Mouse (Mus musculus) embryonic facial prominence, embryonic 13.5 days (tissue): ENCODE measurements around the gene Aldoc. TPM values are rescaled to one million over a fixed set of nuclear protein-coding genes. Genes with fewer than 3 reads are reported as not detected.

Source experiments
- ATAC-seq: fragments of 200-750 bp; cut with Nextera tagmentation; 2 replicates; pipeline ENCODE4 v1.8.0; 2017; ENCODE audit warnings: low read depth; ENCODE audit not compliant: insufficient number of reproducible peaks, insufficient read depth, low FRiP score, low TSS enrichment
- H3K27ac ChIP-seq: fragments of 300-500 bp; sonication (generic); 2 replicates; pipeline ENCODE4 v1.5.1; 2015; ENCODE audit warnings: moderate library complexity, mild to moderate bottlenecking, inconsistent platforms
- H3K27me3 ChIP-seq: fragments of 300-500 bp; sonication (generic); 2 replicates; pipeline ENCODE4 v1.6.1; 2015; ENCODE audit warnings: mild to moderate bottlenecking, inconsistent platforms
- H3K36me3 ChIP-seq: fragments of 300-500 bp; sonication (generic); 2 replicates; pipeline ENCODE4 v1.6.1; 2015; ENCODE audit warnings: mild to moderate bottlenecking, inconsistent platforms
- H3K4me1 ChIP-seq: fragments of 300-500 bp; sonication (generic); 2 replicates; pipeline ENCODE4 v1.6.1; 2015; ENCODE audit warnings: inconsistent platforms
- H3K4me2 ChIP-seq: fragments of 300-500 bp; sonication (generic); 2 replicates; pipeline ENCODE4 v1.6.1; 2015; ENCODE audit warnings: moderate library complexity, mild to moderate bottlenecking, inconsistent platforms
- H3K4me3 ChIP-seq: fragments of 300-500 bp; sonication (generic); 2 replicates; pipeline ENCODE4 v1.5.1; 2015; ENCODE audit warnings: mild to moderate bottlenecking, inconsistent platforms
- H3K9ac ChIP-seq: fragments of 300-500 bp; sonication (generic); 2 replicates; pipeline ENCODE4 v1.6.1; 2015; ENCODE audit warnings: mild to moderate bottlenecking, inconsistent platforms
- H3K9me3 ChIP-seq: fragments of 300-500 bp; sonication (generic); 2 replicates; pipeline ENCODE4 v1.6.1; 2016; ENCODE audit warnings: inconsistent platforms
- WGBS: fragments of 180-500 bp; shearing (Covaris S2); methylation state at CpG from one replicate; pipeline ENCODE4 v1.1.7; 2015; ENCODE audit warnings: mixed read lengths; 5-methylcytosine and 5-hydroxymethylcytosine counted together
- polyA plus RNA-seq: library from polyadenylated mRNA; unstranded; fragments of >200 nt; fragmentation: Nextera tagmentation; extraction: Ambion mirVana; gene quantifications from 2 replicates; pipeline ENCODE4 v1.2.1, GENCODE M21; 2015

Gene Aldoc
- polyA plus RNA-seq, 1 experiment from 2014 or later = 16.6 TPM

DNA sequence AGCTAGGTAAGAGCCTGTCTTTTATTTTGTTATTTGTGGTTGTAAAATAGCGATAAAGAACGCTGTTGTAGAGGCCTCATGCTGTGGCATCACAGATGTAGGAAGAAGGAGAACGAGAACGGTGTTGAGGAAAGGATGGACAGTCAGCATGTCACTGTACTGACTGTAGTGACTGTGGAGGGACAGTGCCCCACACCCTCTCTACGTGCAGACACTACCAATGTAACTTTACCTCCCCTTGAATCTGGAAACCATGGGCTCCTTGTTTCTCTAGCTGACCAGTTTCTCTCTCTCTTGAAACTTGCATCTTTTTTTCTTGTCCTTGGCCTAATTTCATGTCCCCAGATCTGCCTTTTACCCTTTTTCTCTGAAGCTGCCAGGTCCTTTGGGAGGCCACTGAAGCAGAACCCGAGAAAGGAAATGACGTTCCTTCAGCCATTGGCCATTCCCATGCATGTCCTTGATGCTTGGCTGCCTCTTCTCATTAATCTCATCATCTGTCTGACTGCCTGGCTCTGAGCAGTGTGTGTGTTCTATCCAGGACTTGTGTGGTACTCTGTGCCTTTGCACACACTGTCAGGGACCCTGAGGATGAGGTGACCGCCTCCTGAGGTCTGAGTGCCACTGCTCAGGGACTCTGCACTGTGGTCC is 11.8 kb upstream of the Aldoc start:
- Histone ChIP-seq H3K36me3 (peaks cover 76% of the 10 kb centered on the region), H3K4me3 (no peak overlapping the region), H3K27me3 (no peaks in the 10 kb centered on the region), H3K4me2 (no peak overlapping the region), H3K4me1 (peaks cover 5% of the 10 kb centered on the region; the same call in 1 of the 2 replicates), H3K9me3 (no peaks in the 10 kb centered on the region), H3K9ac (no peak overlapping the region), H3K27ac (no peak overlapping the region)
- no peak for ATAC-seq
- 90% methylated on average over 8 of the region's 8 CpGs for WGBS

DNA sequence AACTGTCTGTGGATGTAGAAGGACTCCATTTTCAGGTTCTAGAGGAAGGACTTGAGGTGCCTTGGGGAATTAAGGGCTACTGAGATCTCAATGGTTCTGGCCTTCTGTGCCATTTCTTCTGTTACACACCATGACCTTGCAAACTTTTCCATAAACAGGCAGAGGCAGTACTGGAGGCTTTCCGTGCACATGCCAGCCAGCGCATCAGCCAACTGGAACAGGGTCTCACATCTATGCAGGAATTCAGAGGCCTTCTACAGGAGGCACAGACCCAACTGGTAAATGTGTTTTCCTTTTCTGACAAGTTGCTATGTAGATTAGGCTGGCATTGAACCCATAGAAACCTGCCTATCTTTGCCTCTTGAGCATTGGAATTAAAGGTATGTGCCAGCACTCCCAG is 9.1 kb upstream of the Aldoc start:
- no peaks in the 10 kb centered on the region for H3K9me3 ChIP-seq
- H3K4me2 ChIP-seq = no peak overlapping the region
- WGBS = 96% methylated on average over 2 of the region's 2 CpGs
- no peak for ATAC-seq
- no peaks in the 10 kb centered on the region for H3K4me1 ChIP-seq
- no peak overlapping the region for H3K9ac ChIP-seq
- H3K4me3 ChIP-seq = no peak overlapping the region
- H3K27me3 ChIP-seq = no peaks in the 10 kb centered on the region
- peaks cover 85% of the 10 kb centered on the region for H3K36me3 ChIP-seq
- no peak overlapping the region for H3K27ac ChIP-seq

DNA sequence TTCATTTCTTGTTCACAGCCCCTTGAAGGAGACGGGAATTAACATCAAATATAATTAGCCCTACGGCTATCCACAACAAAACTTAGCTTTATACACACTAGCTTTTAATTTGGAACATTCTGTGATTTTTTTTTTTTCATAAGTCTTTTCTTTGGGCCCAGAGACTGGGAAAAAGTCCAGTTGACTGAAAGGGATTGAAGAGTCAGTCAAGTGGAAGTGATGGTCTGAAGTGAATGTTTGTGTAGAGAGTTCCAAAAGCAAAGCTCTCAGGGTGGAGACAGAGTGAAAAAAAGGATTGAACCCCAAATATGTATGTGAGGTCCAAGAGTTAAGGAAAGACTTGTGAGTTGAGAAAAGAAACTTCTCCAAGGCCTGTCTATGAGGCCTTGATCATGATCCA is 4.4 kb upstream of the Aldoc start:
- no peak overlapping the region for H3K27ac ChIP-seq
- H3K27me3 ChIP-seq = no peaks in the 10 kb centered on the region
- H3K36me3 ChIP-seq = peaks cover 78% of the 10 kb centered on the region
- no peak overlapping the region for H3K4me3 ChIP-seq
- no peak overlapping the region for H3K4me2 ChIP-seq
- H3K4me1 ChIP-seq = peaks cover 16% of the 10 kb centered on the region
- no peak for ATAC-seq
- 83% methylated on average over 2 of the region's 2 CpGs for whole genome bisulfite sequencing
- no peak overlapping the region for H3K9ac ChIP-seq
- no peaks in the 10 kb centered on the region for H3K9me3 ChIP-seq

DNA sequence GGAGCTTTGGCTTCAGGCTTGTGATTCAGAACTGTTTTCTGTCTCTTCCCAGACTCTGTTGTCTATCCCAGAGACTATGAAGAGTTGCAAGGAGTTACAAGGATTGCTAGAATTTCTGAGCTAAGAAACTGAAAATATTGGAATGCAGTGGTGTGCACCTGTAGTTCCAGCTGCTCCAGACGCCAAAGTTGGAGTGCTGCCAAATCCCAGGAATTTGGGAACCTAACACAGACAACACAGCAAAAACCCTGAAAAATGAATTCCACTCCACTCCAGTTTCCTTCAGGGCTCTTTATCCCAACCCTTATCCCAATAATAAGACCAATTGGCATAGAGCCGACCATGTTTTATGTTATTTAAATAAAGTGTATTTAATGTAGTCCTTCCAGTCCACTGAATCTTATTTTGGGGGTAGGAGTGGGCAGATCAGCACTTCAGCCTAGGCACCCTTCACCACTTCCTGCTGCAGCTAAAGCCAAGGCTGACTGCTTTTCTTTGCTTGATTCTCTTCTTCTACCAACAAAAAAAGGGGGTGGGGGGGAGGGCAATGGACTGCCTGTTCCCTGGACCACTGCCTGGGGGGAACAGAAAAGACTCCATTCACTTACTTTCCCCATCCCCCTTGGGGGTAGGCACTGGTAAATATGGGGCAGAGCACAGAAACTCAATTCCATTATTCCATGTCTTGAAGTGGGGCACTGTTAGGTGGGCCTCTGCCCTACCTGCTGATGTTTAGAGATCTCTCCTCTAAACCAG is 514 bp upstream of the Aldoc start:
- peaks cover 42% of the 10 kb centered on the region for H3K36me3 ChIP-seq
- WGBS = 36% methylated on average over 2 of the region's 2 CpGs
- ATAC-seq = no peak

DNA sequence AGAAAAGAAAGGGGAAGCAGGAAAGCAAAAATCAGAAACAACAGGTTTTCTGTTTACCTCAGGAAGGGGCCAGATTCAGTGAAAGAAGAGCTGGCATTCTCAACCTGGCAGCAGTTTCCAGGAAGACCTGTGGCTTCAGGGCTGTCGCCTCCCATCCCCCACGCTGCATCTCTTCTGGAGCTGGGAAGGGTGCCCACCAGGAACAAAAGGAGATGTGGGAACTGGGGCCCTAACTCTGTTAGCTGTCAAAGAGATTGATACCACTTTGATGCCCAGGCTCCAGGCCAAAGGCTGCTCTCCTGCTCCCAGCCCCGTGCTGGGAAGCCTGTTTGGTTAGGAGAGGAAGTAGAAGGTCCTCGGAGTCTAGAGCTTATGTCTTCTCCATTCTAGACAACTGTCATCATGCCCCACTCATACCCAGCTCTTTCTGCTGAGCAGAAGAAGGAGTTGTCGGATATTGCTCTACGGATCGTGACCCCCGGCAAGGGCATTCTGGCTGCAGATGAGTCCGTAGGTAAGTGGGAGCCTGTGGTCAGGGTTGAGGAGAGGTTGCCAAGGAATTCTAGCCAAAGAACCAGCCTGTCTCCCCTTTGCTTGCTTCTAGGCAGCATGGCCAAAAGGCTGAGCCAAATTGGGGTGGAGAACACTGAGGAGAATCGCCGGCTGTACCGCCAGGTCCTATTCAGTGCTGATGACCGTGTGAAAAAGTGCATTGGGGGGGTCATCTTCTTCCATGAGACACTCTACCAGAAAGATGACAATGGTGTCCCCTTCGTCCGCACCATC is 1.4 kb downstream of the Aldoc start:
- no peaks in the 10 kb centered on the region for H3K27me3 ChIP-seq
- H3K4me3 ChIP-seq = no peak overlapping the region
- H3K4me1 ChIP-seq = peaks cover 23% of the 10 kb centered on the region
- H3K36me3 ChIP-seq = peaks cover 22% of the 10 kb centered on the region
- H3K4me2 ChIP-seq = no peak overlapping the region
- ATAC-seq = no peak
- H3K9ac ChIP-seq = no peak overlapping the region
- no peaks in the 10 kb centered on the region for H3K9me3 ChIP-seq
- 86% methylated on average over 15 of the region's 15 CpGs for WGBS
- no peak overlapping the region for H3K27ac ChIP-seq

More for the DNA sequence above, 514 bp upstream of the Aldoc start:
- H3K27me3 ChIP-seq = no peaks in the 10 kb centered on the region
- peak overlapping the region; percentile 23 for H3K4me3 ChIP-seq
- peak overlapping the region; percentile 65 for H3K27ac ChIP-seq
- H3K4me2 ChIP-seq = peak overlapping the region; percentile 56
- no peak overlapping the region for H3K9ac ChIP-seq
- peaks cover 18% of the 10 kb centered on the region for H3K4me1 ChIP-seq
- H3K9me3 ChIP-seq = no peaks in the 10 kb centered on the region

DNA sequence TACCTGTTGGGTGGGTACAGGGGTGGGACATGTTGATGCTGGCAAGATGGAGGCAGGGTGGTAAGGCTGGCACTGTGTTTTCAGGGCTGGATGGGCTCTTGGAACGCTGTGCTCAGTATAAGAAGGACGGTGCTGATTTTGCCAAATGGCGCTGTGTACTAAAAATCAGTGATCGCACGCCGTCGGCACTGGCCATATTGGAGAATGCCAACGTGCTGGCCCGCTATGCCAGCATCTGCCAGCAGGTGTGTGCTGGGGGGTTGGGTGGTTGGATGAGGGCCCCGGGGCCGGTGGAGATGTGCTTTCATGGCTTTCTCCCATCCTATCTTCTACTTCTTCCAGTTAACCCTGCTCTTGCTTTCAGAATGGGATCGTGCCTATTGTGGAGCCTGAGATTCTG is 2.2 kb downstream of the Aldoc start:
- Histone ChIP-seq H3K27ac (no peak overlapping the region), H3K4me2 (no peak overlapping the region), H3K36me3 (peaks cover 16% of the 10 kb centered on the region), H3K4me1 (peaks cover 25% of the 10 kb centered on the region), H3K9me3 (no peaks in the 10 kb centered on the region), H3K9ac (no peak overlapping the region), H3K27me3 (no peaks in the 10 kb centered on the region), H3K4me3 (no peak overlapping the region)
- 93% methylated on average over 12 of the region's 12 CpGs for WGBS
- no peak for ATAC-seq

DNA sequence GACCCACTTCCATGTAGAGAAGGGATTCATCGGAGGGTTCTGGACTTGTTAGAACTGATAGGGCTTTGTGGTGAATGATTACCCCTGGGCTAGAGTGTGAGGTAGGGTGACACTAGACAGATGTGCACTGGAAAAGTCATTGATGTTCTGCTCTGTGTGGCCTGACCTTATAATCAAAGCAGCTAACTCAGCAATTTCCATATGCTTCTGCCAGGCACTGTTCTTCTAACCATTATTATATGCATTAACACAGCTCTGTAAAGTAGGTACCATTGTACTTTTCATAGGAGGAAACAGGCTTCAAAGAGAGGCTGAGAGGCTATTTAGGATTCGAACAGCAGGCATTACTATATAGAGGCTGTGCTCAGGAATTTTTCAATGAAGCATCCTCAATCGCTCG is 4.4 kb downstream of the Aldoc start:
- Histone ChIP-seq H3K4me3 (no peak overlapping the region), H3K4me2 (no peak overlapping the region), H3K4me1 (peaks cover 21% of the 10 kb centered on the region), H3K9ac (no peak overlapping the region), H3K36me3 (peaks cover under 1% of the 10 kb centered on the region), H3K27me3 (no peaks in the 10 kb centered on the region), H3K9me3 (no peaks in the 10 kb centered on the region), H3K27ac (no peak overlapping the region)
- 87% methylated on average over 4 of the region's 4 CpGs for WGBS
- no peak for ATAC-seq

DNA sequence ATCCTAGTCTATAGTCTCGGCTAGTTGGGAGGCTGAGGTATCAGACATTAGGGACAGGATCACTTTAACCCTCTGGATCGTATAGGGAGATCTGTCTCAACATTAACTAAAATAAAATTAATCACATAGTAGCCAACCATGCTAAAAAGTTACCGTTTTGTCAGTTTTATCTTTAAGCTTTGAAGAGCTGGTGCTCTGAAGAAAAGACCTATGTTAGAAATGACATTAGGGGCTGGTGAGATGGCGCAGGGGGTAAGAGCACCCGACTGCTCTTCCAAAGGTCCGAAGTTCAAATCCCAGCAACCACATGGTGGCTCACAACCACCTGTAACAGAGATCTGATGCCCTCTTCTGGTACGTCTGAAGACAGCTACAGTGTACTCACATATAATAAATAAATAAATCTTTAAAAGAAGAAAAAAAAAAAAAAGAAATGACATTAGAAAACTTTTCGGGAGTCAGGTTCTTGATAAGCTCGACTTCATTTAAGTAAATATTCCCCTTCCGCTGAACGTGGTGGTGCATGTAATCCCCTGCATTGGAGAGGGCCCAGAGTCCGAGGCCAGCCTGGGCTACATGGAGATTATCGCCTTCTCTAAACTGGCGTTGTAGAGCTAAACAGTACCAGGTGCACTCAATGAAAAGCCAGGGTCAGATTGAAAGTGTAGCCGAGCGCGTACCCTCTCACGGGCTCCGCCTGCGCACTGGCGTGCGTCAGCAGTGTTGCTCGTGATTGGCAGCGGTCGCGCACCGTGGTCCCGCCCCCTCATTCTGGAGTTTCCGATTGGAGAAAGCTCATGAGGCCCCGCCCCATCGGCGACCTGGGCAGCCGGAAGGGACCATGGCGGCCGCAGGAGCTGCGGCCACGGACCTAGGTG is 5.1 kb downstream of the Aldoc start, which contains the start of gene Pigs:
Gene Pigs, plus strand, starts transcription at position 782 of the 878 bp plus-strand sequence.
- no peaks in the 10 kb centered on the region for H3K9me3 ChIP-seq
- peak; percentile 89 for ATAC-seq
- H3K36me3 ChIP-seq = peaks cover 8% of the 10 kb centered on the region
- peak within 1 kb of the TSS; percentile 86 for H3K4me3 ChIP-seq
- peak within 1 kb of the TSS; percentile 89 for H3K9ac ChIP-seq
- WGBS = 14% methylated on average over 37 of the region's 37 CpGs
- no peak within 1 kb of the TSS for H3K27ac ChIP-seq
- no peaks in the 10 kb centered on the region for H3K27me3 ChIP-seq
- H3K4me1 ChIP-seq = peaks cover 15% of the 10 kb centered on the region
- H3K4me2 ChIP-seq = peak within 1 kb of the TSS; percentile 93

DNA sequence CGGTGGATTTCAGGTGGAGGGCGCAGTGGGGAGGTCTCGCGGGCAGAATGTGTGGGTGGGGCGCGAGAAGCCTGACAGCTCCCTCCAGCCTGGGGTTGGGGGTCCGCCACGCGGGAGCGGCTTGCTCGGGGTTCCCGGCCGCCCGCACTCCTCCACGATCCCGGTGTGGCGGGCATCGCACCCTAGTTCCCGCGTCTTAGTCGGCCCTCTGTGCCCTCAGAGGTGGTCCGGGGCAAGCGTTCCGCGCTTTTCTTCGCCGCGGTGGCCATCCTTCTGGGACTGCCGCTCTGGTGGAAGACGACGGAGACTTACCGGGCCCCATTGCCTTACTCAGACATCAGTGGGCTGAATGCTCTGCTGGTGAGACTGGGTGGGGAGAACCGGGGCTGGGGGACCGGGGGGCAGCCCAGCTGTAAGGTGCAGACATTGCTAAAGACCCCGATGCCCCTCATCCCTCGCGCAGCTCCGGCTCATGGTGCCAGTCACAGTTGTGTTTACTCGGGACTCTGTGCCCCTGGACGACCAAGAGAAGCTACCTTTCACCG is 5.8 kb downstream of the Aldoc start:
- Histone ChIP-seq H3K4me3 (peak overlapping the region; percentile 86), H3K36me3 (peaks cover 15% of the 10 kb centered on the region), H3K9ac (peak overlapping the region; percentile 89), H3K4me2 (peak overlapping the region; percentile 93), H3K27ac (no peak overlapping the region), H3K4me1 (peaks cover 8% of the 10 kb centered on the region), H3K9me3 (no peaks in the 10 kb centered on the region), H3K27me3 (no peaks in the 10 kb centered on the region)
- ATAC-seq = no peak; the same call in 1 of the 2 replicates
- 1% methylated on average over 35 of the region's 41 CpGs for WGBS

DNA sequence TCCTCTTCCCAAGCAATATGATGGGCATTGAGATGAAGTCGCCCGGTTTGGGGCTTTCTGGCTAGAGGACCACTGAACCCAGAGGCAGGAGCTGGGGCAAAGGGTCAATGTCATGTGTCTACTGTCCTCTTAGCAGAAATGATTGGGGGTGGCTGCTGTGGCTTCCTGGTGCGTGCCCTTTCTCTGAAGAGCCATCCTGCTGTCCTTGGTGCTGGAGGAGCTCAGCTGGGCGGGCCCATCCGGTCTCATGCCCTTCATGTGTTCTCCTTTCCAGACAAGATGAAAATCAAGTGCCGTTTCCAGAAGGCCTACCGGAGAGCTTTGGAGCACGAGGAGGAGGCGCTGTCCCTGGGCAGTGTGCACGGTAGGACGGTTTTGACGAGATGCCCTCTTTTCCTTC is 9.9 kb downstream of the Aldoc start:
- WGBS = 93% methylated on average over 12 of the region's 12 CpGs
- H3K9me3 ChIP-seq = no peaks in the 10 kb centered on the region
- H3K9ac ChIP-seq = no peak overlapping the region
- peaks cover 50% of the 10 kb centered on the region for H3K36me3 ChIP-seq
- H3K27me3 ChIP-seq = no peaks in the 10 kb centered on the region
- no peak overlapping the region for H3K4me2 ChIP-seq
- peaks cover 7% of the 10 kb centered on the region for H3K4me1 ChIP-seq
- no peak for ATAC-seq
- H3K4me3 ChIP-seq = no peak overlapping the region
- H3K27ac ChIP-seq = no peak overlapping the region

DNA sequence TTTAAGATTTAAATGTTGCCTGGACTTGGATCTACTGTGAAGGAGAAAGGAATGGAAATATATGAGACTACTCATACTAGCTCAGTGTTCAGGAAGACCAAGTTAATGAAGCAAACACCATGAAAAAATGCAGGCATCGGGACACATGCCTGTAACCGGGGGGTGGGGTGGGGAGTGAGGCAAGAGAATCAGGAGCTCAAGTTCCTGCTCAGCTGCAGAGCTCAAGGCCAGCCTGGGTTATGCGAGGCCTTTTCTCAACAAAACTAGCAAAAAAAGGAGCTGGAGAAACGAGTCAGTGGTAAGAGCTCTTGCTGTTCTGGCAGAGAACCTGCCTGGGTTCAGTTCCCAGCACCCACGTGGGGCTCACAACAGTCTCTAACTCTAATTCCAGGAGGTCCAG is 11.2 kb downstream of the Aldoc start:
- no peak overlapping the region for H3K4me2 ChIP-seq
- no peaks in the 10 kb centered on the region for H3K9me3 ChIP-seq
- 86% methylated on average over 5 of the region's 5 CpGs for WGBS
- no peak overlapping the region for H3K4me3 ChIP-seq
- H3K27me3 ChIP-seq = no peaks in the 10 kb centered on the region
- no peak overlapping the region for H3K27ac ChIP-seq
- H3K36me3 ChIP-seq = peaks cover 61% of the 10 kb centered on the region
- H3K9ac ChIP-seq = no peak overlapping the region
- ATAC-seq = no peak
- peaks cover 4% of the 10 kb centered on the region for H3K4me1 ChIP-seq
